In the genomic region with DNA sequence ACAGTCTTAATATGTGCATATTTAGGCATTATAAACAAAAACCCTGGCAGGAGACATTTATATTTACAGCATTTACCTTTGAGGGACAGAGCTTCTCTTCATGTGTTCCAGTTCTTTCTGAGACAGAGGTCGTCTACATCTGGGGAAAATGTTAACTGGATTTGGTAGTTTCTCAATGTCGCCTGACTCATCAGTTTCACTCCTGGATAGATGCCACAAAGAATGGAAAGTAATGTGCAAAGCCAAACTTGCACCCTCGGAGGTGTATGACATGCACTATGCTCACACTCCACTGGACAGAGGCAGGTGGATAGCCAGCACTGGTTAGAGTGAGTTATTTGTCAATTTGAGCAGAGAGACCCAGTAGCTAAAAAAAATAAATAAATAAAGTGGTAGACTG, we compare ENCODE assay signal across 16 mouse cellular contexts. TPM values are rescaled to one million over a fixed set of nuclear protein-coding genes. Genes with fewer than 3 reads are reported as not detected.
"Had no signal": no experiment of that assay in that cellular context is flagged by ENCODE, and none has a peak within 500 bp of the region (broad histone marks: within the 10 kb centered on the region; RNA-seq: fewer than 3 reads in every experiment).

No protein-coding gene starts in this region.

- H3K27me3 ChIP-seq: liver, embryonic 13.5 days had no signal

- H3K4me1 ChIP-seq: limb, embryonic 12.5 days; liver, embryonic 13.5 days had no signal

- H3K9me3 ChIP-seq: limb, embryonic 12.5 days; limb, embryonic 15.5 days; liver, embryonic 13.5 days had no signal

- DNase-seq: kidney, postnatal 14 days; kidney, postnatal 4 days; left cerebral cortex, postnatal 4 days; liver, embryonic 13.5 days; lung, adult 2 months; lung, postnatal 14 days; lung, postnatal 4 days; midbrain, embryonic 14.5 days; thymus, adult 18-20 months; thymus, postnatal 36 days had no signal

- H3K4me2 ChIP-seq: limb, embryonic 12.5 days; limb, embryonic 15.5 days; liver, embryonic 13.5 days; midbrain, embryonic 11.5 days had no signal

- H3K4me3 ChIP-seq: limb, embryonic 12.5 days; limb, embryonic 15.5 days; liver, embryonic 13.5 days had no signal

- H3K9ac ChIP-seq: limb, embryonic 12.5 days; limb, embryonic 15.5 days; liver, embryonic 13.5 days had no signal

- H3K27ac ChIP-seq: limb, embryonic 12.5 days; limb, embryonic 15.5 days; liver, embryonic 13.5 days had no signal

- H3K36me3 ChIP-seq: limb, embryonic 12.5 days; limb, embryonic 15.5 days; liver, embryonic 13.5 days had no signal

RNA-seq across cellular contexts. Expression of a gene that starts 21.2 kb away (rescaled TPM):
- total RNA-seq: megakaryocyte progenitor cell, adult 5-6 weeks; megakaryocyte-erythroid progenitor cell, adult 5-6 weeks had no signal
- polyA plus RNA-seq: liver, embryonic 16.5 days had no signal
